Comparison of ENCODE assay signal across 25 mouse cellular contexts in the genomic region with DNA sequence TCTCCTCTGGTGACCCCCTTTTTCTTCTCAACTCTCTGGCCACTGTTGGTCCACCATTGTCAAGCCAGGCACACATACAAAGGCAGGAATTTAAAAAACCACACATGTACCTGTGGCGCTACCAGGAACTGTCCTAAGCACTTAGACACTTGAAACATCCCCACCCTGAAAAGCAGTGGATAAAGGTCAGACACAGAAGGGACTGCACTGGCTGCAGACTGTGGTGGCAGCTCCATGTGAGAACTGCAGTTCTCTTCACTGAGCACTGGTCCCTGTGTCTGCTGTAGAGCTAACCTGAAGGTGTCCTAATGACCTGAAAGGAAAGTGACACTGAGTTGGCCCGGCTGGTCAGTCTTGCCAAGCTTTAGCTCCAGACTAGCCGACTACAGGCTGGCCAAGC. TPM values are rescaled to one million over a fixed set of nuclear protein-coding genes. Genes with fewer than 3 reads are reported as not detected.
DNase-seq lines count a peak whose midpoint lies in the region; ATAC-seq and TF ChIP-seq lines count a peak whose summit lies in the region.
"Had no signal": no experiment of that assay in that cellular context is flagged by ENCODE, and none has a peak within 500 bp of the region (broad histone marks: within the 10 kb centered on the region; RNA-seq: fewer than 3 reads in every experiment).

No protein-coding gene starts in this region.

- H3K36me3 ChIP-seq in embryonic facial prominence, embryonic 13.5 days = no peaks in the 10 kb centered on the region
- no peaks in the 10 kb centered on the region for H3K36me3 ChIP-seq in embryonic facial prominence, embryonic 10.5 days (replicated peaks)
- H3K36me3 ChIP-seq in liver, adult 2 months (ENCODE audit: control insufficient read depth, insufficient read depth, low read length) = no peaks in the 10 kb centered on the region
- H3K36me3 ChIP-seq in liver, embryonic 11.5 days (ENCODE audit: control insufficient read depth, insufficient read depth, low read length) = no peaks in the 10 kb centered on the region
- H3K36me3 ChIP-seq in small intestine, adult 2 months (ENCODE audit: control insufficient read depth, insufficient read depth, low read length) = no peaks in the 10 kb centered on the region
- no peaks in the 10 kb centered on the region for H3K36me3 ChIP-seq in stomach, postnatal 0 days (ENCODE audit: control insufficient read depth, insufficient read depth, low read length)
- H3K36me3 ChIP-seq: G1E; heart, embryonic 12.5 days; liver, embryonic 12.5 days; neural tube, embryonic 13.5 days had no signal

- H3K4me2 ChIP-seq in embryonic facial prominence, embryonic 13.5 days = no peak overlapping the region
- H3K4me2 ChIP-seq in liver, embryonic 11.5 days = no peak overlapping the region
- no peak overlapping the region for H3K4me2 ChIP-seq in stomach, postnatal 0 days (replicated peaks; ENCODE audit: low read depth)
- H3K4me2 ChIP-seq: heart, embryonic 12.5 days; liver, embryonic 12.5 days; neural tube, embryonic 13.5 days had no signal

- H3K9me3 ChIP-seq in embryonic facial prominence, embryonic 13.5 days = no peaks in the 10 kb centered on the region
- no peaks in the 10 kb centered on the region for H3K9me3 ChIP-seq in embryonic facial prominence, embryonic 10.5 days
- H3K9me3 ChIP-seq in liver, embryonic 11.5 days (ENCODE audit: control insufficient read depth, low read length) = no peaks in the 10 kb centered on the region
- no peaks in the 10 kb centered on the region for H3K9me3 ChIP-seq in stomach, postnatal 0 days (ENCODE audit: control insufficient read depth, low read length)
- H3K9me3 ChIP-seq: G1E; heart, embryonic 12.5 days; liver, embryonic 12.5 days; neural tube, embryonic 13.5 days had no signal

- no peaks in the 10 kb centered on the region for H3K79me2 ChIP-seq in liver, adult 2 months (ENCODE audit: control insufficient read depth, insufficient read depth, low read length)

- no peak for DNase-seq in embryonic facial prominence, embryonic 10.5 days (ENCODE audit: low spot score)
- DNase-seq in liver, adult 2 months (ENCODE audit: extremely low read depth, low read depth, low spot score) = peak; percentile 24
- no peak for DNase-seq in liver, embryonic 11.5 days (ENCODE audit: low spot score)
- no peak for DNase-seq in stomach, postnatal 0 days (ENCODE audit: low spot score)
- no peak for DNase-seq in right cerebral cortex, adult 2 months (ENCODE audit: low spot score in 2 of 2)
- DNase-seq: B cell, adult 2 months; cerebellum, postnatal 14 days; heart, postnatal 14 days; kidney, adult 18-20 months; kidney, postnatal 4 days; layer of hippocampus, adult 9-11 months; left cerebral cortex, postnatal 4 days; lung, postnatal 4 days; retina, postnatal 1 day had no signal

- peaks cover 14% of the 10 kb centered on the region for H3K4me1 ChIP-seq in embryonic facial prominence, embryonic 13.5 days
- H3K4me1 ChIP-seq in embryonic facial prominence, embryonic 10.5 days = peaks cover 10% of the 10 kb centered on the region; the same call in 1 of the 2 replicates
- H3K4me1 ChIP-seq in liver, adult 2 months (ENCODE audit: control insufficient read depth, insufficient read depth, low read length) = no peaks in the 10 kb centered on the region
- no peaks in the 10 kb centered on the region for H3K4me1 ChIP-seq in liver, embryonic 11.5 days (replicated peaks; ENCODE audit: control insufficient read depth, insufficient read depth, low read length)
- peaks cover 10% of the 10 kb centered on the region; the same call in 1 of the 2 replicates for H3K4me1 ChIP-seq in small intestine, adult 2 months (ENCODE audit: control insufficient read depth, insufficient read depth, insufficient read length, low read length)
- no peaks in the 10 kb centered on the region for H3K4me1 ChIP-seq in stomach, postnatal 0 days (replicated peaks; ENCODE audit: control insufficient read depth, insufficient read depth)
- H3K4me1 ChIP-seq: heart, embryonic 12.5 days; liver, embryonic 12.5 days had no signal

- H3K9ac ChIP-seq in embryonic facial prominence, embryonic 13.5 days = no peak overlapping the region
- no peak overlapping the region for H3K9ac ChIP-seq in liver, adult 2 months (ENCODE audit: low read depth, low read length)
- no peak overlapping the region for H3K9ac ChIP-seq in liver, embryonic 11.5 days (ENCODE audit: low read depth, low read length)
- no peak overlapping the region for H3K9ac ChIP-seq in stomach, postnatal 0 days (ENCODE audit: low read length)
- H3K9ac ChIP-seq: heart, embryonic 12.5 days; liver, embryonic 12.5 days; neural tube, embryonic 13.5 days had no signal

- peak overlapping the region; percentile 76 for H3K27ac ChIP-seq in embryonic facial prominence, embryonic 13.5 days
- no peak overlapping the region for H3K27ac ChIP-seq in embryonic facial prominence, embryonic 10.5 days (replicated peaks)
- no peak overlapping the region for H3K27ac ChIP-seq in liver, adult 2 months (replicated peaks; ENCODE audit: insufficient read depth, low read depth, low read length)
- no peak overlapping the region for H3K27ac ChIP-seq in liver, embryonic 11.5 days (ENCODE audit: low read depth, low read length)
- peak overlapping the region; percentile 33; the same call in 1 of the 2 replicates for H3K27ac ChIP-seq in small intestine, adult 2 months (ENCODE audit: insufficient read depth, low read depth, low read length)
- peak overlapping the region; percentile 85 for H3K27ac ChIP-seq in stomach, postnatal 0 days (replicated peaks)
- H3K27ac ChIP-seq: hindbrain, postnatal 0 days; liver, embryonic 12.5 days; neural tube, embryonic 13.5 days had no signal

- no peak for ATAC-seq in embryonic facial prominence, embryonic 13.5 days (ENCODE audit: insufficient number of reproducible peaks, insufficient read depth, low FRiP score, low TSS enrichment, low read depth)
- ATAC-seq in liver, embryonic 11.5 days (replicated peaks; ENCODE audit: low FRiP score) = no peak
- ATAC-seq in stomach, postnatal 0 days (ENCODE audit: low FRiP score, low TSS enrichment) = peak; percentile 55
- ATAC-seq: forebrain, embryonic 14.5 days; hindbrain, postnatal 0 days; liver, embryonic 12.5 days; midbrain, embryonic 16.5 days; Patski had no signal

- TF ChIP-seq EP300 in stomach, postnatal 0 days (optimal IDR thresholded peaks at IDR 0.05) = no peak

- 79% methylated on average over 3 of the region's 3 CpGs for WGBS in embryonic facial prominence, embryonic 13.5 days
- 79% methylated on average over 3 of the region's 3 CpGs for WGBS in embryonic facial prominence, embryonic 10.5 days
- WGBS in liver, adult 2 months = 46% methylated on average over 3 of the region's 3 CpGs
- WGBS in liver, embryonic 11.5 days = 77% methylated on average over 3 of the region's 3 CpGs
- WGBS in small intestine, adult 2 months = 27% methylated on average over 3 of the region's 3 CpGs
- 53% methylated on average over 3 of the region's 3 CpGs for WGBS in stomach, postnatal 0 days

- no peak for TF ChIP-seq POLR2A in liver, adult 2 months (IDR thresholded peaks at IDR 0.05; ENCODE audit: extremely low read depth, insufficient read depth, low read length)
- TF ChIP-seq POLR2A in small intestine, adult 2 months (IDR thresholded peaks at IDR 0.05; ENCODE audit: low read depth, low read length) = no peak

- no peaks in the 10 kb centered on the region for H3K27me3 ChIP-seq in embryonic facial prominence, embryonic 13.5 days
- peaks cover 5% of the 10 kb centered on the region; the same call in 1 of the 2 replicates for H3K27me3 ChIP-seq in embryonic facial prominence, embryonic 10.5 days (replicated peaks; ENCODE audit: low read depth, poor library complexity, severe bottlenecking)
- no peaks in the 10 kb centered on the region for H3K27me3 ChIP-seq in liver, adult 2 months (ENCODE audit: control insufficient read depth, insufficient read depth, low read length)
- no peaks in the 10 kb centered on the region for H3K27me3 ChIP-seq in liver, embryonic 11.5 days (replicated peaks; ENCODE audit: control insufficient read depth, insufficient read depth, low read length)
- H3K27me3 ChIP-seq in small intestine, adult 2 months (ENCODE audit: control insufficient read depth, insufficient read depth, low read length) = no peaks in the 10 kb centered on the region
- H3K27me3 ChIP-seq in stomach, postnatal 0 days (ENCODE audit: control insufficient read depth, insufficient read depth, low read length) = no peaks in the 10 kb centered on the region
- H3K27me3 ChIP-seq: heart, embryonic 12.5 days; neural tube, embryonic 13.5 days; Patski had no signal

- no peak overlapping the region for H3K4me3 ChIP-seq in embryonic facial prominence, embryonic 13.5 days
- H3K4me3 ChIP-seq in embryonic facial prominence, embryonic 10.5 days = no peak overlapping the region
- H3K4me3 ChIP-seq in liver, adult 2 months (ENCODE audit: insufficient read depth, low read depth, low read length) = no peak overlapping the region
- no peak overlapping the region for H3K4me3 ChIP-seq in liver, embryonic 11.5 days (ENCODE audit: low read depth, low read length)
- H3K4me3 ChIP-seq in small intestine, adult 2 months (ENCODE audit: low read depth, low read length) = no peak overlapping the region
- H3K4me3 ChIP-seq in stomach, postnatal 0 days (ENCODE audit: low read depth, low read length) = no peak overlapping the region
- H3K4me3 ChIP-seq: heart, embryonic 12.5 days; liver, embryonic 12.5 days; myocyte; neural tube, embryonic 13.5 days had no signal

- TF ChIP-seq CTCF in liver, adult 2 months (IDR thresholded peaks at IDR 0.05; ENCODE audit: low read depth, low read length) = no peak
- TF ChIP-seq CTCF in small intestine, adult 2 months (IDR thresholded peaks at IDR 0.05; ENCODE audit: extremely low read depth, insufficient read length, insufficient replicate concordance, low read depth, low read length) = no peak
- TF ChIP-seq CTCF in stomach, postnatal 0 days (IDR thresholded peaks at IDR 0.05; ENCODE audit: low read depth) = no peak

RNA-seq across cellular contexts. Expression of a gene that starts 15.5 kb away (rescaled TPM):
- 55.0 and 55.9 TPM in 2 replicates for polyA plus RNA-seq in embryonic facial prominence, embryonic 13.5 days (2015; fragmentation: Nextera tagmentation; extraction: Ambion mirVana)
- 65.8 and 66.2 TPM in 2 replicates for polyA plus RNA-seq in embryonic facial prominence, embryonic 10.5 days (2016; fragmentation: Nextera tagmentation; extraction: Ambion mirVana)
- 20.1 and 21.8 TPM in 2 replicates for total RNA-seq in liver, adult 2 months (2014; rRNA removed)
- polyA plus RNA-seq in liver, adult 2 months (2012; rRNA removed) = 5.3 and 6.3 TPM in 2 replicates
- polyA plus RNA-seq in liver, embryonic 11.5 days (2014; fragmentation: Nextera tagmentation; extraction: Ambion mirVana) = 70.5 and 72.5 TPM in 2 replicates
- 3.9 and 5.4 TPM in 2 replicates for polyA plus RNA-seq in small intestine, adult 2 months (2012; rRNA removed)
- 33.6 and 34.0 TPM in 2 replicates for polyA plus RNA-seq in stomach, postnatal 0 days (2015; fragmentation: Nextera tagmentation; extraction: Ambion mirVana)

RNA-seq across cellular contexts. Expression of a gene that starts 46.6 kb away (rescaled TPM):
- 84.0 and 91.0 TPM in 2 replicates for polyA plus RNA-seq in embryonic facial prominence, embryonic 13.5 days (2015; fragmentation: Nextera tagmentation; extraction: Ambion mirVana)
- polyA plus RNA-seq in embryonic facial prominence, embryonic 10.5 days (2016; fragmentation: Nextera tagmentation; extraction: Ambion mirVana) = 85.8 and 90.1 TPM in 2 replicates
- total RNA-seq in liver, adult 2 months (2014; rRNA removed) = 28.1 and 35.4 TPM in 2 replicates
- polyA plus RNA-seq in liver, adult 2 months (2012; rRNA removed) = 8.8 and 11.8 TPM in 2 replicates
- polyA plus RNA-seq in liver, embryonic 11.5 days (2014; fragmentation: Nextera tagmentation; extraction: Ambion mirVana) = 56.8 and 58.6 TPM in 2 replicates
- polyA plus RNA-seq in small intestine, adult 2 months (2012; rRNA removed) = 15.3 and 25.4 TPM in 2 replicates
- polyA plus RNA-seq in stomach, postnatal 0 days (2015; fragmentation: Nextera tagmentation; extraction: Ambion mirVana) = 34.6 and 35.9 TPM in 2 replicates

Comparison
In these comparisons a context has a peak if more than half of its experiments do, and no peak if none do; other contexts are left out.
1. H3K27ac ChIP-seq: peak in embryonic facial prominence, embryonic 13.5 days (single experiment), small intestine, adult 2 months (single experiment) and stomach, postnatal 0 days (single experiment); none in embryonic facial prominence, embryonic 10.5 days (single experiment), liver, adult 2 months (single experiment) and liver, embryonic 11.5 days (single experiment).